Mouse (Mus musculus) embryonic fibroblast, embryonic 13.5 days (primary cell): ENCODE results near the gene Trrap.

ENCODE experiments used
- CTCF ChIP-seq: IDR thresholded peaks from 2 replicates; pipeline ENCODE4 v1.5.1; 2011; ENCODE audit warnings: mild to moderate bottlenecking, control low read depth, low read length, moderate library complexity, borderline replicate concordance; ENCODE audit not compliant: insufficient read depth
- POLR2A ChIP-seq: IDR thresholded peaks from 2 replicates; pipeline ENCODE4 v1.6.1; 2011; ENCODE audit warnings: low read depth, mild to moderate bottlenecking, control low read depth, low read length, moderate library complexity

GRCm38 (mm10) chr5:144898448-144899052 is 131.0 kb downstream of the Trrap start:
- TF ChIP-seq POLR2A, result no peak
- TF ChIP-seq CTCF, result no peak
